Mouse (Mus musculus) testis, adult 2 months (tissue): ENCODE data around the gene Gm49776.

Experiments used
- CTCF ChIP-seq: fragments of 200-500 bp; IDR thresholded peaks from 2 replicates; pipeline ENCODE4 v1.5.1; 2012; ENCODE audit warnings: low read depth, mild to moderate bottlenecking, inconsistent platforms, low read length, moderate library complexity; ENCODE audit not compliant: control insufficient read depth, insufficient read depth, insufficient replicate concordance
- POLR2A ChIP-seq: fragments of 200-500 bp; IDR thresholded peaks from 2 replicates; pipeline ENCODE4 v1.6.1; 2012; ENCODE audit warnings: low read depth, mild to moderate bottlenecking, inconsistent platforms, low read length, moderate library complexity; ENCODE audit not compliant: control insufficient read depth

DNA sequence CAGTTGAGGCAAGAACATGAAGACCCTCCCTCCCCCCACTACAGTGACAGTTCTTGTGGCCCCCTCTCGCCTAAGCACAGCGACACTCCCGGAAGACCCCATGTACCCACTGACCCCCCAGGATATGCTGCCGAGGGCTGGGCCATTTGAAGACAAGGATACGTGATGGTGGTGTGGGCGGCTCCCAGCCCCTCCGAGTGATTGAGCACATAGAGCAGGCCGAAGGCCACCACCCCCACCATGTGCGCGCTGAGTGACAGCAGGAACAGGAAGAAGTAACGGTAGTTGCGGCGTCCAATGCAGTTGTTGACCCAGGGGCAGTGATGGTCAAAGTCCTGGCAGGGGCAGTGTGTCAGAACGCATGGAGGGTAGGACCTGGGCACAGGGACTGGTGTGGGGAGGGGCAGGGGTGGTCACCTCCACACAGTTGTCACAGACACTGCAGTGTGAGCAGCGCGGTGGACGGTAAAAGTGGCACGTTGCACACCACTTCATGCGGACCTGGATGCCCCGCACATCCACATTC lies 30.2 kb downstream of the Gm49776 start:
- TF ChIP-seq CTCF (no peak), POLR2A (no peak)
